Mouse (Mus musculus) lung, postnatal 10 days (tissue): ENCODE results near the gene Ppp1r15b.

Experiments used
- DNase-seq: peaks from one replicate; pipeline ENCODE4 v3.0.0; 2021

Gene Ppp1r15b

GRCm38 (mm10) chr1:133163820-133164431 is 33.0 kb downstream of the Ppp1r15b start, which contains the start of gene Plekha6:
Plekha6 (plus strand) TSS chr1:133164210.
- peak; percentile 30 for DNase-seq

GRCm38 (mm10) chr1:133164591-133165011 is 33.7 kb downstream of the Ppp1r15b start:
- no peak for DNase-seq

- DNase-seq = no peak
Measured at GRCm38 (mm10) chr1:133165111-133165510, 34.2 kb downstream of the Ppp1r15b start.

GRCm38 (mm10) chr1:133168318-133169060 is 37.5 kb downstream of the Ppp1r15b start:
- peak; percentile 49 for DNase-seq

DNA sequence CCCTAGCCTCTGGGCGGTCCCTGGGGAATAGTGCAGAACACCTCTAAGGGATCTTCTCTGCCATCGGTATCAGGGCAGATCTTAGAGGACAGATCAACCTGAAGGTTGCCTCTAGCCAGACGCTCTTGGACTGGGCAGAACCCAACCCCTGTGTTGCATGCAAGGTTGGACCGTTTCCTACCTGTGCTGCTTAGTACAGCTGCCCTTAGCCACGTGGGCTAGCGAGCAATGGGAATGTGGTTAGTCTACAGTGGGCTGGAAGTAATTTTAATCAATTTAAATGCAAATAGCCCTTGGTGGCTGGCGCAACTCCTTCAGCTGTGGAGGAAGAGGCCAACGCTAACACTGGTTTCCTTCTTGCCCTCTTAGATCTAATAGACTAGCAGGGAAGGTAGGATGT is 39.3 kb downstream of the Ppp1r15b start:
- no peak for DNase-seq

DNA sequence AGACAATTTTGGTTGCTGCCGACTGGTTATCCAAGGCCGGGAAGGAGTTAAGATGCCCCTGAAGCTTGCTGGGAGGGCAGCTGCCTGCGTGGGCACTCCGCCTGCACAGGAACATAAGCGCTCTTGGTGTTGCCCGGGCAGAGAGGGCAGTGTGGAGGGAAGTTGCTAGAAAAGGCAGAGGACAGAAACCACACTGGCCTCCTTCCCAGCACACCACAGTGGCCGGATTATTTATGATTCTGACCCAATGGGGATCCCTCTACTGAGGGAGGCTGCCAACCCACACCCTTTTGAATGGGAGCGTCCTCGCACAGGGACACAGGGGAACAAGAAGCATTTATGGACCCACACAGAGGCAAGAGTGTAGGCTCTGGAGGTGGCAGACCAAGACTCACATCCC is 40.4 kb downstream of the Ppp1r15b start:
- DNase-seq = peak; percentile 27

DNA sequence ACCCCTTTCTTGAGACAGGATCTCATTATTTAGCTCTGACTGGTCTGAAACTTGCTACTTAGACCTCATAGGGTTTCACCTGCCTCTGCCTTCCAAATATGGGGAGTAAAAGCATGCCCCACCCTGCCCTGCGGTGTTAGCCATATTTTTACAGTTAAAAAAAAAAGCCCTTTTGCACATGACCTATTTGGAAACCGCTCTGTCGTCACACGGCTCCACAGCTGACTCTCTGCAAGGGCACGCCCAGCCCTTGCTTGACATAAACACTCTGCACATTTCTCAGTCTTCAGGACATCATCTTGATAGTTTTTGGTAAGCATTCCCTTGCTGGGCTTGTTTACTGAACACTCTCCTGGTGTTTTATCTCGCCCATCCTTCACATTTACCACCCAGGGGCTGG is 44.2 kb downstream of the Ppp1r15b start:
- DNase-seq = no peak

DNA sequence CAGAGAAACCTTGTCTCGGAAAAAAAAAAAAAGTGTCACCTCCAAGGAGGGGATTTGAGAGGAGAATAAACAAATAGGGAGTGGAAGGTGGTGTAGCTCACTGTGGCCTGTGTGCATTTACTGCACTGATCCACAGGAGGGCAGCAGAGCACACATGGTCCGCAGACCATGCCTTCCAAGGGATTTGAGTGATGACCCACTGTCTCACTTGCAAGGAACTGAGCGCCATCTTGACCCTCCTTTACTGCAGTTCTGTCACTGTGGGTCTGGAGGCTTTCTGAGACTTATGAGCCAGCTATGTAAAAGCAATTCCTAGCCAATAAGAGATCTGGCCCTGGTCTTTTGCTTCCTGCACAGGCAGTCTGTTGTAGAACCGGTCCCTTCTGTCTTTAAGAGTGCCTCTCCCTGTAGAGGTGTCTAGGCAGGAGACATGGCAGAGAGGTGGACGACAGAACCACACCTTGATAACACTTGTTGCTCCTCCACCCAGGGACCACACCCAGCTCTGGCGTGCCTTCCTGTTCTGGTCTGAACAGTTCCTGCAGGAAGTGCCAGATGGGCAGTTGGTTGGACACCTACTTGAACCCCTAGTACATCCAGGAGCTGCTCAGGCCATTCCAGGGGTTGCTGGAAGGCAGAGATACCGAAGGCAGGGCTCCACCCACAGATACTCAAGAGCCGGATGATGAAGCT is 46.7 kb downstream of the Ppp1r15b start:
- peak; percentile 79 for DNase-seq

DNA sequence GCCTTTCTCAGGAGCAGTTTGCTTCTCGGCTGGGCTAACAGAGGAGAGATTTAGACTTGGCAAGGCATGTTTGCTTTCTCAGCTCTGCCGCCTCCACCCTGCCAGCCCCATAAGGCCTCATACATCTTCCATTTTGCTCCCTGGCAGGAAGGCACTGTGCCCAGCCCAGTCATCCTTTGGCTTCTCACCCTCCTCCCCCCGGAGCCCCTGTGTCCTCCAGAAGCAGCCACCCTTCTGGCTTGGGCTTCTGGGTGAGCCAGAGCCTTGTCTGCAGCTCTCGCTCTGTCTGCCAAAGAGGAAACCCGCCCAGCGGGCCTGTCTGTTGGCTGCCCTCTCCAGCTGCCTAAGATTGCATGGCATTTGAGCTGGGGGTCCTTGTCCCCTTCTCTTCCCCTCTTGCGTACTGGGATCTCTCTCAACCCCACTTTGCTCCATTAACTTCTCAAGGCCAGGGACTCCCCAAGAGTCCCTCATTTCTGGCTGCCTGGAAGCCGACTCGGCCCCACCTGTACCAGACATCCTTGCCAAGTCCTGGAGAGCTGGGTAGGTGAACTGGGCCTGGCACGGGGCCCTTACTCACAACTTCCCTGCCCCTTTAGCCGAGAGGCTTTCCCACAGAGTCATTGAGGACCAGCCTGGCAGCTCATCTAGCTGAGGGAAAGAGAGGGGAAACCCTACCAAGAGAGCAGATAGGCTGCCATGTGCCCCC is 47.9 kb downstream of the Ppp1r15b start:
- DNase-seq = peak; percentile 59

DNA sequence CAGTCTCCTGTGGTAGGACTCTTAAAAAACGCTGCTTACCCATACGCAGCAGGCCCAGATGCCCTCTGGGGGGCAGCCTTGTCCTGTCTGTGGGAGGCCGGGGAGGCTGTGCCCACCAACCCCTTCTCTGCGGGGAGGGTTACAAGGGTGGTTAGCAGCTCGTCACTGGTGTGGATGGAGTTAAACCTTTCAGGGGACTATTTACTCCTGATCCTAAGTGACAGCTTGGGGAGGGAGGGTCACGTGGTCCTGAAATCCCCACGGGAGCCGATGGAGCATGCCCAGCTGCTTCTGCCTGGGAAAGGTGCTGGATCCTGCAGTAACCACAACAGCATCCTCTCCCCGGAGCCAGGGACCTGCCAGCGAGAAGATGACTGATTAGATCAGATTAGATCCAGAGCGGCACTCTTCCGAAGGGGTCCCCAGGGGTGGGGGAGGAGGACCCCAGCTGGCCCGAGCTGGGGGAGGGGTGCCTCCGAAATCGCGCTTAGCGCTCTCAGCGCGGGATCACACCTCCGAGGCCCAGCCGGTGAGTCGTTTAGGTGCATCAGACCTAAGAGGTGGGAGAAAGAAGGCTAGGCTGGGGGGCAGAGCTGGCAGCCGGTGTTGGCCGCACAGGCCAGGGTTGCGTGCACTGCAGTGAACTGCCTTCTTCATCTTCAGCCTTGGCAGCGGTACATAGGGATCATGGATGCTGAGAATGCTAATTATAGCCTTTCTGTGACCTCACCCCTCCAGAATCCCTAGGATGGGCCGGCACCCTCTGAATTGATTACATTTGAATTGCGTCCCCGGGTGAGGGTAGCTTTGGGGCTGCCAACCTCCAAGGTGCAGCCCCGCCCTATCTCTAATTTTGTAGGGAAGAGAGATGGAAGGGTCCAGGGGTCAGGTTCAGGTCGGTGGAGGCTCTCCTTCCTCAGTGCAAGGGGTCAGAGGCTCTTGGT is 50.4 kb downstream of the Ppp1r15b start:
- peak; percentile 84 for DNase-seq

DNA sequence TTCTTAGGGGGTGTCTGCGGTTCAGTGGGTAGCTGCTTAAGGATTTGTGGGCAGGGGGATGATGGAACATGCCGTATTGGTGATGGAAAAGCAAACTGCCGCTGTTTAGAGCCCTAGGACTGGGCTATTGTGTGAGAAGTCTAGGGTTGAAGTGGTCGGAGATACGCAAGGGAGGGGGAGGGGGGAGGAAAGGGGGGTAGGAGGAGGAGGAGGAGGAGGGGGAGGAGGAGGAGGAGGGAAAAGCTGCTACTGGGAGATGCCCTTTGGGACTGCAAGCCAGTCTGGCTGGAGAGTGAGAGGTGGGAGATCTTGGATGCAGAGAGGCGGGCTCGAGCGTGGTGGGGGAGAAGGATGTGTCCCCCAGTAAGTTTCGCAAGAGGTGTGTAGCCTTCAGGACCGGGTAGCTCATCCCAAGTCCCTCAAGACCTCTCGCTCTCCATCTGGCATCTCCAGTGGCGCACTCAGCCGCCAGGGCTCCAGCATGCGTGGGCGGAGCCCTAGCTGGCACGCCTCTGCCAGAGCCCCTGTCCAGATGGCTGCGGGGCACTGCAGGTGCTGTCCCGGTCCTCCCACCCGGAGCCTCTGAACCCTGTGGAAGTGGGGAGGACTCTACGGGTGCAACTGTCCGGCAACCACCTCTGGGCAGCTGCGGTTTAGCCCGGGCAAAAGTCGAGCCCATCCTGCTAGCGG is 51.2 kb downstream of the Ppp1r15b start:
- peak; percentile 52 for DNase-seq

GRCm38 (mm10) chr1:133182706-133183095 is 51.8 kb downstream of the Ppp1r15b start:
- no peak for DNase-seq

DNA sequence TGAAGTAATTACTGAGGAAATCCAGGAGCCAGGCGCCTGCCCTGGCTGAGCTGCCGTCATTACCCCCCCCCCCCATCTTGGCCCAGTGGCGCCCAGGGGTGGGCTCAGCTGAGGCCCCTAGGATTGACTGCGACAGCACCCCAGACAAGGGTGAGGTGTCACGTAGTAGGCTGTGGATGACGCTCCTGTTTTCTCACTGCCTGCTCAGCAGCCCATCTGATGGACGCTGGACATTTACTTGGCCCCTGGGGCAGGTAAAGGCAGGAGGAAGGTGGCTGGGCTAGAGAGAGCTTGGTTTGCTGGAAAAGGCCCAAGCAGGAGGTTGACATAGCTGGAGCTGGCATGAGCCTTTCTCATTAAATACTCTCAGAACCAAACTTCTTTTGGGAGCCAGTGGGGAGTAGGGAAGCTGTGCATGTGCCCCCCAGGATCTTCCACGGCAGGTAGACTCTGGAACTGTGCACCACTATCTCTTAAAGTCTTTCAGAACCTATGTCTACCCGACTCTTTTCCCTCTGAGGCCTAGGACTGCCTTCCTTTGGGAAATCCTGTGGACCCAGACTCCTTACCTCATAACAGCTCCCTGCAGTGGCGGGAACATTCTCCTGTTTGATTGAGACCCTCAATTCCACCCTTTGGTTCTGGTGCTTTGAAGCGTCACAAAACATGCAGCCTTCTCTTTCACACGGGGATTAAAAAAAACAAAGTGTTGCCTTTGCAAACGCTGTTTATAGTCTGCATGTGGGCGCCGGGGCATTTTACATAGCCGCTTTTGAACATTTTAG is 52.4 kb downstream of the Ppp1r15b start:
- no peak for DNase-seq

DNA sequence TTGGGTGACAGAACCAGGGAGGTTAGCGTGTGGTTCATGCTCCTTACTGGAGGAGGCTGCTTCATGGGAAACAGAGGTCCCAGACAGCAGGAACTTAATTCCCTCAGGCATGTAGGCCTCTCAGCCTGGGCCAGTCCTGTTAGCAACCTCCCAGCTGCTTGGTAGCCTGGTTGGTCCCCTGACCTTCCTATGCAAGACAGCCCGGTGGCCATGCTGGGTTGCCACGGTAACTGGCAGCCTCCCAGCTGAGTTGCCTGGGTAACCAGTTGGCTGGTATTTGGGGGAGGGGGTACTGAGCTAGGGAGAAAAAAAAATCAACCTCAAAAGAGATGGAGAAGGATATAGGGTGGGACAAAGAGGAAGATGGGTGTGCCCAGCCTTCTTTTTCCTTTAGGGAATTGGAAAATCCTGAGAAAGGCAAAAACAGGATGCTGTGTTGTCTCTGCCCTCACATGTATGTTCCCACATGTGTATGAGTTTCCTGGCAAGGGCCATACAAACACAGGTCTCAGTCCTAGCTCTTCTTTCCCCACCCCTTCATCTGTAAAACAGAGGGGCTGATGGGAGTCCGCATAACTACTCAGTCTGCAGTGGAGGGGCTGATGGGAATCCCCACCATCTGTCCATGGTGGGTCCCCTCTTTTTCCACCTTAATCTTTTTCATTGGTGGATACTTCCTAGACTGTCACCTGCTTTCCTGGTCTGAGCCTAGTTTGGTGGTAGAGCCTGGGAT is 57.2 kb downstream of the Ppp1r15b start:
- no peak for DNase-seq

GRCm38 (mm10) chr1:133188719-133189118 is 57.8 kb downstream of the Ppp1r15b start:
- DNase-seq = no peak
